9 mouse cellular contexts compared by ENCODE assay signal in the genomic region with DNA sequence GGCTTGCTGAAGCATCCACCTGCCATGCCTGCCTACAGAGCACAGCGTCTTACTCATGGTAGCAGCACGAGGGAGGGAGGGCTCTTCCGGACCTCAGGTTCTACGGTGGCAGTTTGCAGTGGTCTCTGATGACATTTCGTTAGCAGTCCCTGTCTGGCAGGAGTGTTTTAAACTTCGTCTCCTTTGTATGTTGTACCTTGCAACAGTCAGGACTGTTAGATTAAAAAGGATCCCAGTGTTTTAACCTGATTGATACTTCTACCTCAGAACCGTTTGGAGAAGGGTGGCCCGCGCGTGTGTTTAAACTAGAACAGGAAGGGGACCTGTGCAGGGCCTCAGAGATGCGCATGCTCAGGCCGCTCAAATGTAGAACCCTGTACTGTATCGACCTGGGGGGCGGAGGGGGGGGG. TPM values are rescaled to one million over a fixed set of nuclear protein-coding genes. Genes with fewer than 3 reads are reported as not detected.
A peak's percentile ranks its signal among the peaks of the same experiment; 100 is the strongest.
DNase-seq lines count a peak whose midpoint lies in the region; ATAC-seq and TF ChIP-seq lines count a peak whose summit lies in the region.
"Had no signal": no experiment of that assay in that cellular context is flagged by ENCODE, and none has a peak within 500 bp of the region (broad histone marks: within the 10 kb centered on the region; RNA-seq: fewer than 3 reads in every experiment).

No protein-coding gene starts in this region.

- H3K4me3 ChIP-seq in testis, adult 2 months (ENCODE audit: control insufficient read depth, low read depth, low read length), result peak overlapping the region; percentile 48
- peak overlapping the region; percentile 21 for H3K4me3 ChIP-seq in intestine, postnatal 0 days (ENCODE audit: low read depth, low read length)
- H3K4me3 ChIP-seq in forebrain, embryonic 16.5 days (replicated peaks; ENCODE audit: low read length), result no peak overlapping the region
- H3K4me3 ChIP-seq in neural tube, embryonic 15.5 days (replicated peaks), result no peak overlapping the region
- H3K4me3 ChIP-seq: limb, embryonic 13.5 days had no signal

- H3K27ac ChIP-seq in testis, adult 2 months (ENCODE audit: control insufficient read depth, insufficient read depth, low read depth, low read length), result peak overlapping the region; percentile 69; the same call in 1 of the 2 replicates
- no peak overlapping the region for H3K27ac ChIP-seq in intestine, postnatal 0 days (ENCODE audit: low read depth, low read length)
- H3K27ac ChIP-seq in forebrain, embryonic 16.5 days (ENCODE audit: low read length), result no peak overlapping the region
- H3K27ac ChIP-seq in neural tube, embryonic 15.5 days (replicated peaks), result no peak overlapping the region
- H3K27ac ChIP-seq: limb, embryonic 13.5 days had no signal

- TF ChIP-seq CTCF in testis, adult 2 months (IDR thresholded peaks at IDR 0.05; ENCODE audit: control insufficient read depth, insufficient read depth, insufficient replicate concordance, low read depth, low read length), result no peak
- no peak for TF ChIP-seq CTCF in intestine, postnatal 0 days (IDR thresholded peaks at IDR 0.05; ENCODE audit: low read depth)

- no peak overlapping the region for H3K9ac ChIP-seq in intestine, postnatal 0 days (ENCODE audit: low read depth, low read length)
- H3K9ac ChIP-seq in forebrain, embryonic 16.5 days (replicated peaks; ENCODE audit: low read depth, low read length), result no peak overlapping the region
- no peak overlapping the region for H3K9ac ChIP-seq in neural tube, embryonic 15.5 days (replicated peaks)
- H3K9ac ChIP-seq: limb, embryonic 13.5 days had no signal

- no peak for TF ChIP-seq POLR2A in testis, adult 2 months (IDR thresholded peaks at IDR 0.05; ENCODE audit: control insufficient read depth, low read depth, low read length)

- H3K4me1 ChIP-seq in testis, adult 2 months (ENCODE audit: control insufficient read depth, insufficient read depth, low read length), result peaks cover 8% of the 10 kb centered on the region
- H3K4me1 ChIP-seq in intestine, postnatal 0 days (replicated peaks; ENCODE audit: control insufficient read depth, insufficient read depth, low read length), result 0 out of 2 replicates have a peak, but pooled peaks cover 6% of the 10 kb centered on the region
- H3K4me1 ChIP-seq in forebrain, embryonic 16.5 days (replicated peaks; ENCODE audit: control insufficient read depth, insufficient read depth, low read length), result no peaks in the 10 kb centered on the region
- H3K4me1 ChIP-seq in neural tube, embryonic 15.5 days, result no peaks in the 10 kb centered on the region
- H3K4me1 ChIP-seq: limb, embryonic 13.5 days had no signal

- 67% methylated on average over 14 of the region's 14 CpGs for WGBS in intestine, postnatal 0 days
- WGBS in forebrain, embryonic 16.5 days, result 76% methylated on average over 14 of the region's 14 CpGs
- WGBS in neural tube, embryonic 15.5 days, result 88% methylated on average over 14 of the region's 14 CpGs

- no peaks in the 10 kb centered on the region for H3K9me3 ChIP-seq in intestine, postnatal 0 days (ENCODE audit: control insufficient read depth)
- no peaks in the 10 kb centered on the region for H3K9me3 ChIP-seq in forebrain, embryonic 16.5 days (ENCODE audit: control insufficient read depth, low read length)
- H3K9me3 ChIP-seq in neural tube, embryonic 15.5 days (replicated peaks), result no peaks in the 10 kb centered on the region
- H3K9me3 ChIP-seq: limb, embryonic 13.5 days had no signal

- no peaks in the 10 kb centered on the region for H3K27me3 ChIP-seq in testis, adult 2 months (ENCODE audit: control insufficient read depth, insufficient read depth, low read length)
- no peaks in the 10 kb centered on the region for H3K27me3 ChIP-seq in intestine, postnatal 0 days (replicated peaks; ENCODE audit: control insufficient read depth, insufficient read depth, low read length)
- no peaks in the 10 kb centered on the region for H3K27me3 ChIP-seq in forebrain, embryonic 16.5 days (replicated peaks; ENCODE audit: control insufficient read depth, insufficient read depth, low read length)
- no peaks in the 10 kb centered on the region for H3K27me3 ChIP-seq in neural tube, embryonic 15.5 days (replicated peaks)
- H3K27me3 ChIP-seq: limb, embryonic 13.5 days had no signal

- ATAC-seq in intestine, postnatal 0 days, result no peak
- peak; percentile 17; the same call in 1 of the 2 replicates for ATAC-seq in neutrophil, adult 5-6 weeks (ENCODE audit: extremely low read depth, insufficient number of reproducible peaks, low FRiP score, poor library complexity, severe bottlenecking)
- ATAC-seq in forebrain, embryonic 16.5 days, result no peak
- no peak for ATAC-seq in neural tube, embryonic 15.5 days (ENCODE audit: low FRiP score)

- no peak for DNase-seq in testis, postnatal 14 days (ENCODE audit: low spot score)
- no peak for DNase-seq in right cerebral cortex, adult 2 months (ENCODE audit: low spot score in 2 of 2)
- no peak for DNase-seq in kidney, adult 11 months

- H3K36me3 ChIP-seq in testis, adult 2 months (ENCODE audit: control insufficient read depth, insufficient read depth, low read length), result no peaks in the 10 kb centered on the region
- H3K36me3 ChIP-seq in intestine, postnatal 0 days (ENCODE audit: control insufficient read depth, insufficient read depth), result no peaks in the 10 kb centered on the region
- no peaks in the 10 kb centered on the region for H3K36me3 ChIP-seq in forebrain, embryonic 16.5 days (ENCODE audit: control insufficient read depth, insufficient read depth)
- no peaks in the 10 kb centered on the region for H3K36me3 ChIP-seq in neural tube, embryonic 15.5 days
- H3K36me3 ChIP-seq: limb, embryonic 13.5 days had no signal

- peak overlapping the region; percentile 52 for H3K4me2 ChIP-seq in intestine, postnatal 0 days (replicated peaks; ENCODE audit: low read depth)
- H3K4me2 ChIP-seq in forebrain, embryonic 16.5 days (ENCODE audit: low read length), result no peak overlapping the region
- H3K4me2 ChIP-seq in neural tube, embryonic 15.5 days, result no peak overlapping the region
- H3K4me2 ChIP-seq: limb, embryonic 13.5 days had no signal

RNA-seq across cellular contexts. Expression of a gene that starts 47.5 kb away (rescaled TPM):
- polyA plus RNA-seq in testis, adult 2 months (2012; rRNA removed), result 0.68 and 0.90 TPM in 2 replicates
- polyA plus RNA-seq in intestine, postnatal 0 days (2015; fragmentation: Nextera tagmentation; extraction: Ambion mirVana), result 59.3 and 67.6 TPM in 2 replicates
- 1,430 and 1,555 TPM in 2 replicates for total RNA-seq in neutrophil, adult 5-6 weeks (2017)
- polyA plus RNA-seq in forebrain, embryonic 16.5 days (2015; fragmentation: Nextera tagmentation; extraction: Ambion mirVana), result 11.7 and 14.5 TPM in 2 replicates
- 12.4 and 38.7 TPM in 2 replicates for polyA plus RNA-seq in neural tube, embryonic 15.5 days (2015; fragmentation: Nextera tagmentation; extraction: Ambion mirVana)

RNA-seq across cellular contexts. Expression of a gene that starts 47.7 kb away (rescaled TPM):
- polyA plus RNA-seq in testis, adult 2 months (2012; rRNA removed), result 36.3 and 42.3 TPM in 2 replicates
- polyA plus RNA-seq in intestine, postnatal 0 days (2015; fragmentation: Nextera tagmentation; extraction: Ambion mirVana), result not detected in 2 replicates
- total RNA-seq in neutrophil, adult 5-6 weeks (2017), result 0.61 and 1.0 TPM in 2 replicates
- polyA plus RNA-seq in forebrain, embryonic 16.5 days (2015; fragmentation: Nextera tagmentation; extraction: Ambion mirVana), result not detected in 2 replicates
- not detected in 2 replicates for polyA plus RNA-seq in neural tube, embryonic 15.5 days (2015; fragmentation: Nextera tagmentation; extraction: Ambion mirVana)
- polyA plus RNA-seq: limb, embryonic 13.5 days had no signal

Comparison
In these comparisons a context has a peak if more than half of its experiments do, and no peak if none do; other contexts are left out.
1. H3K4me3 ChIP-seq: peak in testis, adult 2 months (single experiment) and intestine, postnatal 0 days (single experiment); none in forebrain, embryonic 16.5 days (single experiment) and neural tube, embryonic 15.5 days (single experiment).
2. RNA of a gene that starts 47.7 kb away (polyA plus RNA-seq): 36.3 to 42.3 TPM in testis, adult 2 months; not detected in intestine, postnatal 0 days, not detected in forebrain, embryonic 16.5 days and not detected in neural tube, embryonic 15.5 days; every median in the first group is over 10 times any median in the second.